Mouse (Mus musculus): ENCODE data around the gene Cnih2.

Cnih2 gene

GRCm38 (mm10) chr19:5048138-5049056, 49.9 kb downstream of the Cnih2 start:
- in situ Hi-C loops (cut with MboI) = no loop called here

- in situ Hi-C loops (cut with MboI) = no loop called here
Observed at GRCm38 (mm10) chr19:5045531-5045930, 52.8 kb downstream of the Cnih2 start.

Measured in mature B cell (primary cell).